ENCODE assay signal across 21 mouse cellular contexts in the genomic region with DNA sequence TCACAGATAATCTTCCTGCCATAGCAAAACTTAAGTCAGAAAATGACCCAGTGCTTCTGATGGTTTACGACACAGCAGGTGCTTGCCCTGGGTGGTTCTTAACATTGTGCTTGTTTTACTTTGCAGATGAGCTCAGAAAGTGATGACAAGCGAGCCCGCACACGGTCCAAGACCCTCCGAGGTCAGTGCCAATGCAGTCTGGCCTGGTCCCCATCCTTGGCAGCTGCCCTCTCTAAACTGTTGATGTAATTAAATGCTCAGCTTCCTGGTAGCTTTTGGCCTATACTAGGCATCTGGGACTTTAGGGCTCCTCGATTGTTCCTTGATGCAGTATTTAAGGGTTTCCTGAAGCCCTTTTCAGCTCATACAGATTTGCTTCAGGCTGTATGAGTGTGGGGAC. TPM values are rescaled to one million over a fixed set of nuclear protein-coding genes. Genes with fewer than 3 reads are reported as not detected.
"Had no signal": no experiment of that assay in that cellular context is flagged by ENCODE, and none has a peak within 500 bp of the region (broad histone marks: within the 10 kb centered on the region; RNA-seq: fewer than 3 reads in every experiment).

No protein-coding gene starts in this region.

- DNase-seq: lung, adult 18-20 months; lung, embryonic 14.5 days; lung, postnatal 10 days; lung, postnatal 4 days; midbrain, embryonic 14.5 days; retina, postnatal 1 day; right cerebral cortex, adult 18-20 months; right cerebral cortex, postnatal 25 days; right cerebral cortex, postnatal 4 days; spleen, adult 18-20 months; thymus, adult 18-20 months; thymus, postnatal 14 days; thymus, postnatal 36 days had no signal

- H3K27me3 ChIP-seq: midbrain, embryonic 12.5 days; neural tube, embryonic 13.5 days; neural tube, embryonic 15.5 days had no signal

- H3K9me3 ChIP-seq: midbrain, embryonic 10.5 days; midbrain, embryonic 12.5 days; neural tube, embryonic 13.5 days; neural tube, embryonic 15.5 days had no signal

- H3K27ac ChIP-seq: midbrain, embryonic 10.5 days; midbrain, embryonic 12.5 days; neural tube, embryonic 13.5 days; neural tube, embryonic 15.5 days had no signal

- H3K4me1 ChIP-seq: midbrain, embryonic 10.5 days; neural tube, embryonic 15.5 days had no signal

- H3K4me3 ChIP-seq: midbrain, embryonic 10.5 days; midbrain, embryonic 12.5 days; myocyte; neural tube, embryonic 13.5 days; neural tube, embryonic 15.5 days had no signal

RNA-seq across cellular contexts. Expression of a gene that starts 26.3 kb away (rescaled TPM):
- total RNA-seq: megakaryocyte, adult 5-6 weeks; megakaryocyte-erythroid progenitor cell, adult 5-6 weeks had no signal
- polyA plus RNA-seq: thymus, postnatal 0 days had no signal
